Mouse (Mus musculus) stomach, postnatal 0 days (tissue): ENCODE data around the gene Nuak2.

Experiments
- CTCF ChIP-seq: IDR thresholded peaks from 2 replicates; pipeline ENCODE4 v1.5.1; 2016; ENCODE audit warnings: antibody characterized with exemption, low read depth, mild to moderate bottlenecking, moderate library complexity
- EP300 ChIP-seq: optimal IDR thresholded peaks from 2 replicates; pipeline ENCODE3; 2016; ENCODE audit warnings: antibody characterized with exemption

GRCm38 (mm10) chr1:132266791-132267557, 49.0 kb upstream of the Nuak2 start:
- TF ChIP-seq CTCF (no peak), EP300 (no peak)
